Mouse (Mus musculus): ENCODE data around the gene Adamts7.

- TF ChIP-seq CTCF (IDR thresholded peaks at IDR 0.05; ENCODE audit: extremely low read depth, insufficient read depth, insufficient read length, insufficient replicate concordance) = no peak
- no peak for TF ChIP-seq POLR2A (IDR thresholded peaks at IDR 0.05; ENCODE audit: low read depth, low read length)
These were observed 35.9 kb downstream of the Adamts7 start for GRCm38 (mm10) chr9:90198531-90199449.

Data from spleen, adult 2 months (tissue).